Mouse (Mus musculus) thymus, adult 2 months (tissue): ENCODE data around the gene Zfp3.

Experiments
- CTCF ChIP-seq: fragments of 200-500 bp; IDR thresholded peaks from 2 replicates; pipeline ENCODE4 v1.5.1; 2012; ENCODE audit warnings: mild to moderate bottlenecking, control low read depth, low read length, moderate library complexity, borderline replicate concordance; ENCODE audit not compliant: control insufficient read depth, poor library complexity, insufficient read depth; ENCODE audit errors: extremely low read depth
- POLR2A ChIP-seq: fragments of 200-500 bp; IDR thresholded peaks from 2 replicates; pipeline ENCODE4 v1.6.1; 2012; ENCODE audit warnings: mild to moderate bottlenecking, low read length, control low read depth, moderate library complexity; ENCODE audit not compliant: control insufficient read depth, poor library complexity, insufficient read depth; ENCODE audit errors: extremely low read depth

GRCm38 (mm10) chr11:70804395-70804794 is 40.4 kb downstream of the Zfp3 start:
- TF ChIP-seq CTCF, result no peak
- TF ChIP-seq POLR2A, result no peak
